Mouse (Mus musculus) macrophage (primary cell): ENCODE measurements around the gene Psmd5. TPM values are rescaled to one million over a fixed set of nuclear protein-coding genes. Genes with fewer than 3 reads are reported as not detected.

Experiments used
- H3K27ac ChIP-seq: fragments of 350-480 bp; formaldehyde crosslinking; 2 replicates; pipeline ENCODE4 v1.9.0; 2021
- H3K36me3 ChIP-seq: fragments of 350-480 bp; formaldehyde crosslinking; 2 replicates; pipeline ENCODE4 v1.9.0; 2021; ENCODE audit errors: inconsistent target
- H3K4me3 ChIP-seq: fragments of 350-480 bp; formaldehyde crosslinking; 2 replicates; pipeline ENCODE4 v1.9.0; 2021; ENCODE audit errors: inconsistent target
- H3K79me2 ChIP-seq: fragments of 350-480 bp; formaldehyde crosslinking; 2 replicates; pipeline ENCODE4 v1.9.0; 2021; ENCODE audit errors: inconsistent target
- WGBS: methylation state at CpG from one replicate; pipeline ENCODE4 v1.1.7; 2026; ENCODE audit warnings: inconsistent platforms; ENCODE audit not compliant: missing documents; 5-methylcytosine and 5-hydroxymethylcytosine counted together
- polyA plus RNA-seq: library from polyadenylated mRNA; stranded (reverse); fragments of 250-400 nt; gene quantifications from 3 replicates; pipeline ENCODE4 v1.2.4, GENCODE M21; 2018; ENCODE audit warnings: inconsistent platforms
- total RNA-seq, 78 experiments: library from RNA; depleted of rRNA; stranded (reverse); fragments of 250-400 nt; gene quantifications; 1 replicate in 9 of 78; 2 replicates in 24 of 78; 3 replicates in 43 of 78; 4 replicates in 2 of 78; pipeline ENCODE4 v1.2.4; 2018; ENCODE audit warnings: inconsistent platforms in 56 of 78

Psmd5 gene
- total RNA-seq (2018; cell fraction: chromatin; rRNA removed), result 10 to 100 TPM in 12 of 26 experiments, 1 to 10 TPM in 14; 2.2 to 20.9 (median 9.6) TPM
- 10 to 100 TPM in 25 of 26 experiments, 1 to 10 TPM in 1; 8.0 to 22.3 (median 14.0) TPM for total RNA-seq (2018; cell fraction: cytosol; rRNA removed)
- total RNA-seq (2018; cell fraction: nucleus; rRNA removed), result 10 to 100 TPM in 10 of 26 experiments, 1 to 10 TPM in 16; 3.4 to 15.4 (median 8.7) TPM
- 14.4 to 23.0 TPM (median 19.4 TPM) in 3 replicates for polyA plus RNA-seq

GRCm38 (mm10) chr2:34874816-34875345 is at the start of gene Psmd5:
Gene Psmd5 (minus strand): TSS chr2:34874968.
- Histone ChIP-seq H3K27ac (no peak within 1 kb of the TSS), H3K79me2 (peaks cover 8% of the 10 kb centered on the region), H3K4me3 (no peak within 1 kb of the TSS), H3K36me3 (no peaks in the 10 kb centered on the region)
- WGBS, result 66% methylated on average over 8 of the region's 8 CpGs

DNA sequence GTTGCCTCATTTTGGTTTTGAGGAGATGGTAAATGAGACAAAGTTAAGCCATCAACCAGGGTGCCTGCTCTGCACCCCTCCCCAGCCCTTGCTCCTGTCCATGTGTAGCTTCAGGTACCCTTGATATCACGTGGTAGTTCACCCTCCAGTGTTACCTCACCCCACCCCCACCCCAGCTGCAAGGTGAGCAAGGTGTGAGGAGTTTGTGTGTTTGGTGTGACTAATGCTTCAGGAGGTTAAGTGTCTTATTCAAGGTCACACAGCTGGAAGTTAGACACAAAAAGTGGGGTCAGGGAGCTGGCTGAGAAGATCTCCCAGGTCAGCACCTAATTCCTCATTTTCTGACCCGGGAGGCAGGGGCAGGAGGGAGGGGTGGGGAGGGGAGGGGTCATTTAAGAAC is 48.0 kb upstream of the Psmd5 start:
- Histone ChIP-seq H3K36me3 (no peaks in the 10 kb centered on the region), H3K27ac (no peak overlapping the region), H3K4me3 (no peak overlapping the region), H3K79me2 (no peaks in the 10 kb centered on the region)
- WGBS, result 50% methylated on average over 2 of the region's 2 CpGs

DNA sequence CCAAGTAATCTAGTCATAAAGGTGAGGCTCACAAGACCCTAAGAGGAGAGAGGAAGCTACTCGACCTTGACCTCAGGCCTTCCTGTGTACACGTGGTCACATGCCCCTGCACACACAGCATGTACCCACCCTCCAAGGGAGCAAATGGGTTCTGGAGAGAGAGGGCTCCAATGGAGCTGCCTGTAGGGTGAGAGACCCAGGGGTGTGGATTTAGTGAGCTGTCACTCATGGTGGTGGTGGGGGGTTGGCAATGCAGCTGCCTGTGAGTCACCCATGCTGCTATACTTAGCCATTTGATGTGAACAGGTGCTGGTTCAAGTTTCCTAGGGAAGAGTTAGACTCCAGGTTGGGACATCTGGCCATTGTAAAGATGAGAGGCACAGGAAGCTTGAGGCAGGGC is 45.4 kb upstream of the Psmd5 start:
- Histone ChIP-seq H3K4me3 (no peak overlapping the region), H3K27ac (no peak overlapping the region), H3K36me3 (no peaks in the 10 kb centered on the region), H3K79me2 (no peaks in the 10 kb centered on the region)
- 32% methylated on average over 2 of the region's 2 CpGs for WGBS

DNA sequence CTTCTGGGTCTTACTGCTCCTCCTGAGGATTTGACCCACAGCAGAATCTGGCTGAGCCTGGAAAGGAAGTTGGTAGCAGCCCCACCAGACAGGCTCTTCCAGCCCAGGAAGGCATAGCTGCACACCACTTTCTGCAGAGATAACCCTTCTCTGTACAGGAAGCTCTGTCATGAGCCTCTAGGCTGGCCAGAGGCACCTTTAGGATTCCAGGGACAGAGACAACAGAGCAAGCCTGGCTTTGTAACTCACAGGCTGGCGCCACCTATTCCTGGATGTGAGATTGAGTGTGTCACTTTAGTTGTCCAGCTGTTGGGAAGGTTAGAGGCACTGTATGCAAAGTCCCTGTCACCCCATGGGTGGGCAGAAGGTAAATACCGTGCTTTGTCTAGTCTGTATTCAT is 40.3 kb upstream of the Psmd5 start:
- 91% methylated on average over 2 of the region's 2 CpGs for WGBS
- H3K36me3 ChIP-seq, result no peaks in the 10 kb centered on the region
- H3K79me2 ChIP-seq, result no peaks in the 10 kb centered on the region
- no peak overlapping the region for H3K27ac ChIP-seq
- no peak overlapping the region for H3K4me3 ChIP-seq

DNA sequence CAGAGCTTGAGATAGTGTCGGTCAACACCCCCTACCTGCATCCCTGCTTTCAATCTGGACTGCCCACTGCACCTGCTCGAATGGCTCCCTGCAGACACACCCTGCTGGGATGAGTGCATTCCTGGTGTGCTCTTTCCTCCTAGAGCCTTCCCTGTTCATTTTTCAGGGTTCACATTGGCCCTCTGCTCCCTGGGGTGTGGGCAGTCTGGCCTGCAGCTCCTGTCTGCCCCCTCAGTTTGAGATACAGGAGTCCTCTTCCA is 40.0 kb upstream of the Psmd5 start:
- H3K79me2 ChIP-seq, result no peaks in the 10 kb centered on the region
- H3K36me3 ChIP-seq, result no peaks in the 10 kb centered on the region
- no peak overlapping the region for H3K27ac ChIP-seq
- 59% methylated on average over 2 of the region's 2 CpGs for WGBS
- H3K4me3 ChIP-seq, result no peak overlapping the region; the same call in 1 of the 2 replicates

- peak overlapping the region; percentile 17; the same call in 1 of the 2 replicates for H3K4me3 ChIP-seq
- H3K79me2 ChIP-seq, result no peaks in the 10 kb centered on the region
- H3K27ac ChIP-seq, result 0 out of 2 replicates have a peak overlapping the region, but pooled peaks have one; percentile 15
- 5% methylated on average over 42 of the region's 50 CpGs for WGBS
- H3K36me3 ChIP-seq, result no peaks in the 10 kb centered on the region
Measured at GRCm38 (mm10) chr2:34914069-34914822, 39.5 kb upstream of the Psmd5 start.

- peak within 1 kb of the TSS; percentile 82 for H3K27ac ChIP-seq
- peak within 1 kb of the TSS; percentile 78 for H3K4me3 ChIP-seq
- H3K79me2 ChIP-seq, result no peaks in the 10 kb centered on the region
- no peaks in the 10 kb centered on the region for H3K36me3 ChIP-seq
- under 1% methylated on average over 53 of the region's 64 CpGs for WGBS
Measured at GRCm38 (mm10) chr2:34913218-34914068, 38.7 kb upstream of the Psmd5 start, which contains the start of gene Phf19. Gene Phf19 (minus strand): TSS chr2:34914026.

DNA sequence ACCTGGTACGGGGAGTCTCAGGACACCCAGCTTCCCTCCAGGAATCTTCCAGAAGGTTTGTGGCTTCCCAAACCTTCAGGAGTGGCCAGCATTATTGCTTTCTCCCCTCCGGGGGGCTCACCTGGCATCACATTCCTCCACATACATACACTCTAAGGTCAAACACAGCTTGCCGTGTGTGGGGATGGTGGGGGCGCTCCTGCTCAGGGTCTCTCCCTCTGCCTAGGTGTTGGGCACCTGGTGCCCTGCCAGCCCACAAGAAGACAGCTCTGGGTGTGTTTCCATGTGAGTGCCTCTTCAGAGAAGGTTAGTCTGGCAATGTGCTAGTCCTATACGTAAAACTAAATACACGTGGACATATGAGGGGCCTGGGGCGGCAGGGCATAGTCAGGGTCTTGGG is 37.8 kb upstream of the Psmd5 start:
- 70% methylated on average over 7 of the region's 7 CpGs for WGBS
- Histone ChIP-seq H3K27ac (peak overlapping the region; percentile 31; the same call in 1 of the 2 replicates), H3K4me3 (peak overlapping the region; percentile 78), H3K79me2 (no peaks in the 10 kb centered on the region), H3K36me3 (no peaks in the 10 kb centered on the region)

- H3K4me3 ChIP-seq, result no peak overlapping the region
- H3K36me3 ChIP-seq, result no peaks in the 10 kb centered on the region
- no peak overlapping the region for H3K27ac ChIP-seq
- WGBS, result 92% methylated on average over 5 of the region's 5 CpGs
- no peaks in the 10 kb centered on the region for H3K79me2 ChIP-seq
Measured at GRCm38 (mm10) chr2:34911871-34912270, 37.1 kb upstream of the Psmd5 start.

DNA sequence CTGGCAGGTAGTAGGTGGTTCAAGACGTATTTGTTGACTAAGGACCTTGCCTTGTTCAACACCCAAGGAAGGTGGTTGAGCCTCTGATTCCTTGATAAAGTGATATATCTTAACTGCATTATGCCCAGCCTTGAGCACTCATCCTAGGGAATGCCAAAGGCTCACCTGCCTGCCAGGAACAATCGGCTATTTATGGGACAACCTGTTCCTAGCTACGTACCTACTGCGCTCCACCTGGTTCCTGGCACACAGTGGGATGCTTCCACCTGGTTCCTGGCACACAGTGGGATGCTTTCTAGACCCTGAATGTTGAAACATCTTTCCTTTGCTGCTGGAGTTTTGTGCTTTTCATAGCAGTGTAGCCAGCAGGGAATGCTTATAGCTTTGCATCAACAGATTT is 35.0 kb upstream of the Psmd5 start:
- H3K27ac ChIP-seq, result no peak overlapping the region
- 98% methylated on average over 4 of the region's 4 CpGs for WGBS

GRCm38 (mm10) chr2:34906861-34907604 is 32.3 kb upstream of the Psmd5 start:
- 56% methylated on average over 12 of the region's 12 CpGs for WGBS
- H3K27ac ChIP-seq, result no peak overlapping the region
- no peak overlapping the region for H3K4me3 ChIP-seq
- H3K36me3 ChIP-seq, result no peaks in the 10 kb centered on the region
- no peaks in the 10 kb centered on the region for H3K79me2 ChIP-seq

More for the DNA sequence above, 35.0 kb upstream of the Psmd5 start:
- Histone ChIP-seq H3K4me3 (no peak overlapping the region), H3K36me3 (no peaks in the 10 kb centered on the region), H3K79me2 (no peaks in the 10 kb centered on the region)

DNA sequence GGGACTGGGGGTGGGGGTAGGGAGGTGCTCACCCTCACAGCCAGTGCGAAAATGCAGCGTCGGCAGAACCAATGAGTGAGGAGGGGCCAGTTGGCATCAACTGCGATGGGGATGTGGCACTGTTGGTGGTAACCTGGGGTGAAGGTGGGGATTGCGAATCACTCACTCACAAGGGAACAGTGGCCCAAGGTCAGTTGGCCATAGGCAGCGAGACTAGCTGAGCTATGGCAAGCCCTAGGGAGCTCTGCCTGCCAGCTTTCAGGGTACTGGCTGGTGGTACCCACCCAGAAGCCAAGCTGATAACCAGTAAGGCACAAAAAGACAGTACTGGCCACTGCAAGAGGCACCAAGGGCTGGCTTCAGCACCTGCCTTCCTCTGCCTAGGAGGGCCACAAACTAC is 31.7 kb upstream of the Psmd5 start:
- Histone ChIP-seq H3K4me3 (no peak overlapping the region), H3K36me3 (no peaks in the 10 kb centered on the region), H3K79me2 (no peaks in the 10 kb centered on the region), H3K27ac (no peak overlapping the region)
- 92% methylated on average over 6 of the region's 6 CpGs for WGBS

DNA sequence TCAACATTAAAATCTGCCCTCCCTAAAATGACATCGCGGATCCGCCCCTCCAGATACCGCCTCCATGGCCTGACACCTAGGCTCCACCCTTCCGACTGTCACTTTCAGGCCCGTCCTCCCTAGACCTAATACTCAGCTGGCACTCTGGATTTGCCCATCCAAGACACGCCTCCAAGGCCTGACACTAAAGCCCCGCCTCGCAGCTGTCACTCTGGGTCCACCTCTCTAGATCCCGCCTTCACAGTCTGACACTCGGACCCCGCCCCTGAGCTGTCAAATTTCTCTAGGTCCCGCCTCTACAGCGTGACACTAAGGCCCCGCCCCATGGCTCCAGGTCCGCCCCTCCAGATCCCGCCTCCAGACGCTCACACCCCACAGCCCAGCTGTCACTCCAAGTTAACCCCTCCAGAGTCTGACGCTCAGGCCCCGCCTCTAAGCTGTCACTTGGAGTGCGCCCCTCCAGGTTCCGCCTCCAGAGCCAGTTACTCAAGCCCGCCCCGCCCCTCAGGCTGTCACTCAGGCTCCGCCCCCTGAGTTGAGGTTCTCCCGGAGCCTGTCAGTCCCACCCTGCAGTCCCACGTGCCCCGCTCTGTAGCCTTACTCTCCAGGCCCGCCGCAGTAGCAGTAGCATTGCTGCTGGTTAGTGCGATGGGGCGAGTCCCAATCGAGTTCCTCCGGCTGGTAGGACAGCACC is 30.2 kb upstream of the Psmd5 start:
- no peaks in the 10 kb centered on the region for H3K79me2 ChIP-seq
- H3K4me3 ChIP-seq, result no peak overlapping the region
- H3K36me3 ChIP-seq, result no peaks in the 10 kb centered on the region
- 8% methylated on average over 34 of the region's 34 CpGs for WGBS
- H3K27ac ChIP-seq, result peak overlapping the region; percentile 71
